Mouse (Mus musculus): ENCODE measurements at regions not wholly inside any gene's neighbourhood (a gene's known extent, or its start where the extent isn't known, plus 50 kb on each side); places are given as distances from the start of the nearest gene placed in this dataset.
"Not testable (repeated sequence)": the region's sequence is repeated elsewhere in the genome, so short reads cannot be mapped to it uniquely, and the experiment has no call there.

GRCm38 (mm10) chr10:72298824-72299551, 355.7 kb upstream of the Zwint start:
- Histone ChIP-seq H3K27ac (replicated peaks; ENCODE audit: low read depth, low read length) (no peak overlapping the region), H3K27me3 (ENCODE audit: control insufficient read depth, insufficient read depth, low read length) (no peaks in the 10 kb centered on the region), H3K4me2 (ENCODE audit: low read depth, severe bottlenecking) (no peak overlapping the region), H3K4me1 (ENCODE audit: control insufficient read depth, insufficient read depth, low read length) (no peaks in the 10 kb centered on the region), H3K4me3 (ENCODE audit: low read depth, low read length) (no peak overlapping the region), H3K9ac (ENCODE audit: low read length) (no peak overlapping the region), H3K9me3 (ENCODE audit: control insufficient read depth, low read length) (no peaks in the 10 kb centered on the region), H3K36me3 (ENCODE audit: control insufficient read depth, insufficient read depth, low read length) (no peaks in the 10 kb centered on the region)
- ATAC-seq (ENCODE audit: insufficient number of reproducible peaks, low FRiP score, low TSS enrichment, low read depth) (no peak), DNase-seq (ENCODE audit: low spot score) (no peak)
- 85% methylated on average over 8 of the region's 8 CpGs for WGBS

GRCm38 (mm10) chr10:72309045-72309444, 345.6 kb upstream of the Zwint start:
- H3K27me3 ChIP-seq (ENCODE audit: control insufficient read depth, insufficient read depth, low read length); H3K4me2 ChIP-seq (ENCODE audit: low read depth, severe bottlenecking); H3K4me1 ChIP-seq (ENCODE audit: control insufficient read depth, insufficient read depth, low read length); H3K36me3 ChIP-seq (ENCODE audit: control insufficient read depth, insufficient read depth, low read length); H3K4me3 ChIP-seq (ENCODE audit: low read depth, low read length); H3K9me3 ChIP-seq (ENCODE audit: control insufficient read depth, low read length); ATAC-seq (ENCODE audit: insufficient number of reproducible peaks, low FRiP score, low TSS enrichment, low read depth); H3K9ac ChIP-seq (ENCODE audit: low read length); H3K27ac ChIP-seq (replicated peaks; ENCODE audit: low read depth, low read length); DNase-seq (ENCODE audit: low spot score): not testable (repeated sequence)
- 93% methylated on average over 23 of the region's 23 CpGs for WGBS

- Histone ChIP-seq H3K4me1 (ENCODE audit: control insufficient read depth, insufficient read depth, low read length) (no peaks in the 10 kb centered on the region), H3K4me3 (ENCODE audit: low read depth, low read length) (no peak overlapping the region), H3K27ac (replicated peaks; ENCODE audit: low read depth, low read length) (no peak overlapping the region), H3K27me3 (ENCODE audit: control insufficient read depth, insufficient read depth, low read length) (no peaks in the 10 kb centered on the region), H3K4me2 (ENCODE audit: low read depth, severe bottlenecking) (no peak overlapping the region), H3K9me3 (ENCODE audit: control insufficient read depth, low read length) (no peaks in the 10 kb centered on the region), H3K36me3 (ENCODE audit: control insufficient read depth, insufficient read depth, low read length) (no peaks in the 10 kb centered on the region), H3K9ac (ENCODE audit: low read length) (no peak overlapping the region)
- no peak for DNase-seq (ENCODE audit: low spot score)
- 90% methylated on average over 4 of the region's 4 CpGs for WGBS
- ATAC-seq (ENCODE audit: insufficient number of reproducible peaks, low FRiP score, low TSS enrichment, low read depth), result no peak
Observed at GRCm38 (mm10) chr10:72318308-72318707, 336.3 kb upstream of the Zwint start.

- DNase-seq (ENCODE audit: low spot score) (no peak), ATAC-seq (ENCODE audit: insufficient number of reproducible peaks, low FRiP score, low TSS enrichment, low read depth) (no peak)
- Histone ChIP-seq H3K9me3 (ENCODE audit: control insufficient read depth, low read length) (no peaks in the 10 kb centered on the region), H3K27me3 (ENCODE audit: control insufficient read depth, insufficient read depth, low read length) (no peaks in the 10 kb centered on the region), H3K36me3 (ENCODE audit: control insufficient read depth, insufficient read depth, low read length) (no peaks in the 10 kb centered on the region), H3K4me1 (ENCODE audit: control insufficient read depth, insufficient read depth, low read length) (no peaks in the 10 kb centered on the region), H3K4me2 (ENCODE audit: low read depth, severe bottlenecking) (no peak overlapping the region), H3K27ac (replicated peaks; ENCODE audit: low read depth, low read length) (no peak overlapping the region), H3K9ac (ENCODE audit: low read length) (no peak overlapping the region), H3K4me3 (ENCODE audit: low read depth, low read length) (no peak overlapping the region)
- WGBS, result 54% methylated on average over 4 of the region's 4 CpGs
Observed at GRCm38 (mm10) chr10:72320307-72320706, 334.3 kb upstream of the Zwint start.

- 87% methylated on average over 4 of the region's 4 CpGs for WGBS
- DNase-seq (ENCODE audit: low spot score), result no peak
- no peak for ATAC-seq (ENCODE audit: insufficient number of reproducible peaks, low FRiP score, low TSS enrichment, low read depth)
Observed at GRCm38 (mm10) chr10:72326624-72327023, 328.0 kb upstream of the Zwint start.

GRCm38 (mm10) chr10:72347253-72347652, 307.4 kb upstream of the Zwint start:
- no peak overlapping the region for H3K9ac ChIP-seq (ENCODE audit: low read length)
- H3K9me3 ChIP-seq (ENCODE audit: control insufficient read depth, low read length), result no peaks in the 10 kb centered on the region
- no peak for ATAC-seq (ENCODE audit: insufficient number of reproducible peaks, low FRiP score, low TSS enrichment, low read depth)
- no peaks in the 10 kb centered on the region for H3K36me3 ChIP-seq (ENCODE audit: control insufficient read depth, insufficient read depth, low read length)
- no peaks in the 10 kb centered on the region for H3K27me3 ChIP-seq (ENCODE audit: control insufficient read depth, insufficient read depth, low read length)
- 64% methylated on average over 5 of the region's 5 CpGs for WGBS
- no peak overlapping the region for H3K27ac ChIP-seq (replicated peaks; ENCODE audit: low read depth, low read length)
- H3K4me3 ChIP-seq (ENCODE audit: low read depth, low read length), result no peak overlapping the region
- no peak for DNase-seq (ENCODE audit: low spot score)
- H3K4me1 ChIP-seq (ENCODE audit: control insufficient read depth, insufficient read depth, low read length), result no peaks in the 10 kb centered on the region
- no peak overlapping the region for H3K4me2 ChIP-seq (ENCODE audit: low read depth, severe bottlenecking)

More at GRCm38 (mm10) chr10:72326624-72327023, 328.0 kb upstream of the Zwint start:
- no peak overlapping the region for H3K9ac ChIP-seq (ENCODE audit: low read length)
- no peak overlapping the region for H3K4me3 ChIP-seq (ENCODE audit: low read depth, low read length)
- no peaks in the 10 kb centered on the region for H3K36me3 ChIP-seq (ENCODE audit: control insufficient read depth, insufficient read depth, low read length)
- H3K4me2 ChIP-seq (ENCODE audit: low read depth, severe bottlenecking), result no peak overlapping the region
- no peaks in the 10 kb centered on the region for H3K9me3 ChIP-seq (ENCODE audit: control insufficient read depth, low read length)
- no peaks in the 10 kb centered on the region for H3K27me3 ChIP-seq (ENCODE audit: control insufficient read depth, insufficient read depth, low read length)
- no peak overlapping the region for H3K27ac ChIP-seq (replicated peaks; ENCODE audit: low read depth, low read length)
- H3K4me1 ChIP-seq (ENCODE audit: control insufficient read depth, insufficient read depth, low read length), result no peaks in the 10 kb centered on the region

GRCm38 (mm10) chr10:72347949-72348663, 306.5 kb upstream of the Zwint start:
- H3K4me3 ChIP-seq (ENCODE audit: low read depth, low read length), result no peak overlapping the region
- no peak overlapping the region for H3K27ac ChIP-seq (replicated peaks; ENCODE audit: low read depth, low read length)
- 93% methylated on average over 2 of the region's 2 CpGs for WGBS
- no peaks in the 10 kb centered on the region for H3K4me1 ChIP-seq (ENCODE audit: control insufficient read depth, insufficient read depth, low read length)
- no peak overlapping the region for H3K9ac ChIP-seq (ENCODE audit: low read length)
- H3K36me3 ChIP-seq (ENCODE audit: control insufficient read depth, insufficient read depth, low read length), result no peaks in the 10 kb centered on the region
- H3K4me2 ChIP-seq (ENCODE audit: low read depth, severe bottlenecking), result no peak overlapping the region
- no peak for ATAC-seq (ENCODE audit: insufficient number of reproducible peaks, low FRiP score, low TSS enrichment, low read depth)
- no peaks in the 10 kb centered on the region for H3K27me3 ChIP-seq (ENCODE audit: control insufficient read depth, insufficient read depth, low read length)
- DNase-seq (ENCODE audit: low spot score), result no peak
- H3K9me3 ChIP-seq (ENCODE audit: control insufficient read depth, low read length), result no peaks in the 10 kb centered on the region

- Histone ChIP-seq H3K4me2 (ENCODE audit: low read depth, severe bottlenecking) (no peak overlapping the region), H3K4me3 (ENCODE audit: low read depth, low read length) (no peak overlapping the region), H3K4me1 (ENCODE audit: control insufficient read depth, insufficient read depth, low read length) (no peaks in the 10 kb centered on the region), H3K9me3 (ENCODE audit: control insufficient read depth, low read length) (no peaks in the 10 kb centered on the region), H3K27me3 (ENCODE audit: control insufficient read depth, insufficient read depth, low read length) (no peaks in the 10 kb centered on the region), H3K36me3 (ENCODE audit: control insufficient read depth, insufficient read depth, low read length) (no peaks in the 10 kb centered on the region), H3K9ac (ENCODE audit: low read length) (no peak overlapping the region), H3K27ac (replicated peaks; ENCODE audit: low read depth, low read length) (no peak overlapping the region)
- no peak for DNase-seq (ENCODE audit: low spot score)
- no peak for ATAC-seq (ENCODE audit: insufficient number of reproducible peaks, low FRiP score, low TSS enrichment, low read depth)
Observed at GRCm38 (mm10) chr10:72352810-72353209, 301.8 kb upstream of the Zwint start.
